Mouse (Mus musculus): ENCODE data around the gene Sparc. TPM values are rescaled to one million over a fixed set of nuclear protein-coding genes. Genes with fewer than 3 reads are reported as not detected.

The Sparc gene
- total and polyA plus RNA-seq, 2 experiments from 2014 or later: 356 to 794 TPM

DNA sequence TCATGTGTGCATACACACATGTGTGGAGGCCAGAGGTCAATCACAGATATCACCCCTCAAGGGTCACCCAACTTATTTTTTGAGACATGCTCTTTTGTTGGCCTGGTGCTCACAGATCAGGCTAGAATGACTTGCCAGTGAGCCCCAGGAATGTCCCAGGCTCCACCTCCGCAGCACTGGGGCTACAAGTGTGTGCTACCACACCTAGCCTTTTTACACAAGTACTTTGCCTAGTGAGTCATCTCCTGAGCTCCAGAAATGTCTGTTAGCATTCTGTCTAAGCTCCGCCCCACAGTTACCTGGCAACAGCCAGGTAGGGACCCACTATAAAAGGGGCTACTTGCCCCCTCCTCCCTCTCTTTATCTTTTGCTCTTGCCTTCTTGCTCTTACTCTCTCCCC is 22.1 kb downstream of the Sparc start:
- WGBS: 98% methylated on average over 2 of the region's 2 CpGs

DNA sequence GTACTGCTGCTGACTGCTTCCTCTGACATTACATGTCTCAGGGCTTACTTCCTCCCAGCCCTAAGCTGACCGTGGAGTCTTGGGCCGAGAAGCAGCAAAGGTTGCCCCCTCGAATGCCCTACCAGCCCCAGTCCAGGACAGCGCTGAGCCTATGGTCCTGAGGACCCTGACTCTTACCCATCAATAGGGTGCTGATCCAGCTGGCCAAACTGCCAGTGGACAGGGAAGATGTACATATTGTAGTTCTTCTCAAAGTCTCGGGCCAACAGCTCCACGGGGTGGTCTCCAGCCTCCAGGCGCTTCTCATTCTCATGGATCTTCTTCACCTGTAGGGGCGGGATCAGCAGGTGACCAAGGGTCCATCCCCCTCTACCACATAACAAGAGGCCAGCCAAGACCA is 24.6 kb downstream of the Sparc start:
- 90% methylated on average over 8 of the region's 8 CpGs for WGBS
- Histone ChIP-seq H3K9me3 (ENCODE audit: low read length) (no peaks in the 10 kb centered on the region), H3K9ac (replicated peaks; ENCODE audit: low read length) (no peak overlapping the region), H3K27me3 (ENCODE audit: insufficient read depth, low read length) (no peaks in the 10 kb centered on the region), H3K36me3 (ENCODE audit: insufficient read depth, low read length) (no peaks in the 10 kb centered on the region), H3K4me3 (ENCODE audit: low read length) (no peak overlapping the region), H3K4me2 (ENCODE audit: low read depth, low read length) (no peak overlapping the region), H3K27ac (no peak overlapping the region), H3K4me1 (ENCODE audit: insufficient read depth, low read length) (no peaks in the 10 kb centered on the region)
- DNase-seq (ENCODE audit: low spot score) (no peak), ATAC-seq (no peak)
- TF ChIP-seq CTCF (IDR thresholded peaks at IDR 0.05; ENCODE audit: low read depth): no peak

More for the DNA sequence above, 22.1 kb downstream of the Sparc start:
- Histone ChIP-seq H3K27ac (no peak overlapping the region), H3K9ac (replicated peaks; ENCODE audit: low read length) (no peak overlapping the region), H3K36me3 (ENCODE audit: insufficient read depth, low read length) (no peaks in the 10 kb centered on the region), H3K4me2 (ENCODE audit: low read depth, low read length) (no peak overlapping the region), H3K9me3 (ENCODE audit: low read length) (no peaks in the 10 kb centered on the region), H3K4me3 (ENCODE audit: low read length) (no peak overlapping the region), H3K27me3 (ENCODE audit: insufficient read depth, low read length) (no peaks in the 10 kb centered on the region), H3K4me1 (ENCODE audit: insufficient read depth, low read length) (no peaks in the 10 kb centered on the region)
- ATAC-seq: no peak
- DNase-seq (ENCODE audit: low spot score): no peak
- no peak for TF ChIP-seq CTCF (IDR thresholded peaks at IDR 0.05; ENCODE audit: low read depth)

DNA sequence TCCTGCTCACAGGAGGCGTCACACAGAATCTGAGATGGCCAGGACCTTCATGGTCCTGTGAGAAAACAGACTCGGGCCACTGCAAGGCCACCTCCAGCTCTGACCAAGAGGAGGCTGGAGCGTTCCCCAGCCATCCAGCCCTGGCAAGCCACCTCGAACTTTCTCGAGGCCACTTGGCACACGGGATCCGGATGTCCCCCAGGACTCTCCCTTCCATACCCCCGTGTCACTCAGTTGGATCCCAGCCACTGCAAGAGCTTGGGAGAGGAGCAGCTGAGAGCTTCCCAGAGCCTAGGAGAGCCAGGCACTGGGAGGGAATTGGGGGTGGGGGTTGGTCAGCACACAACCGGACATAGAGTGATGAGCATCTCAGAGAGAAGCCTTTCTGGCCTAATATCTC is 25.5 kb downstream of the Sparc start:
- Histone ChIP-seq H3K27me3 (ENCODE audit: insufficient read depth, low read length) (no peaks in the 10 kb centered on the region), H3K27ac (no peak overlapping the region), H3K4me3 (ENCODE audit: low read length) (no peak overlapping the region), H3K4me2 (ENCODE audit: low read depth, low read length) (no peak overlapping the region), H3K9ac (replicated peaks; ENCODE audit: low read length) (no peak overlapping the region), H3K36me3 (ENCODE audit: insufficient read depth, low read length) (no peaks in the 10 kb centered on the region), H3K4me1 (ENCODE audit: insufficient read depth, low read length) (no peaks in the 10 kb centered on the region), H3K9me3 (ENCODE audit: low read length) (no peaks in the 10 kb centered on the region)
- 78% methylated on average over 9 of the region's 9 CpGs for WGBS
- DNase-seq (ENCODE audit: low spot score) (peak; percentile 39), ATAC-seq (peak; percentile 61; the same call in 1 of the 2 replicates)
- no peak for TF ChIP-seq CTCF (IDR thresholded peaks at IDR 0.05; ENCODE audit: low read depth)

DNA sequence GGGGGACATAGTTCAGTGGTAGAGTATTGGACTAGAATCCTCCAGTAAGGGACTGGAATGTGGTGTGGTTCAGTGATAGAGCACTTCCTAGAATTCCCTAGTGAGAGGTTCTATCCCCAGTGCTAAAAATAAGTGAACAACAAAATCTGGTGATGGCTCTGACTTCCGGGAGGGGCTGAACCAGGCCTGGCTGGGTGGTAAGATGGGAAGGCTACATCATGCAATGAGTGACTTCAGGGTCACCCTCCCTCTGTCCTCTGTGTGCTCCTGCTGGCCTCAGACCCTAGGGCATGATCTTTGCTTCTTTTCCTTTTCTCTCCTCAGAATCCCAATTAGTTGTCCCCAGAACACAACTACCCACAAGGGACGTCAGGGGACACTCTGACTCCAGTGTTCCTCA is 25.9 kb downstream of the Sparc start:
- DNase-seq (ENCODE audit: low spot score) (no peak), ATAC-seq (no peak; the same call in 1 of the 2 replicates)
- no peak overlapping the region for H3K27ac ChIP-seq
- H3K36me3 ChIP-seq (ENCODE audit: insufficient read depth, low read length): no peaks in the 10 kb centered on the region
- 78% methylated on average over 2 of the region's 2 CpGs for WGBS
- H3K9me3 ChIP-seq (ENCODE audit: low read length): no peaks in the 10 kb centered on the region
- H3K4me1 ChIP-seq (ENCODE audit: insufficient read depth, low read length): no peaks in the 10 kb centered on the region
- H3K4me3 ChIP-seq (ENCODE audit: low read length): no peak overlapping the region
- no peaks in the 10 kb centered on the region for H3K27me3 ChIP-seq (ENCODE audit: insufficient read depth, low read length)
- TF ChIP-seq CTCF (IDR thresholded peaks at IDR 0.05; ENCODE audit: low read depth): no peak
- H3K4me2 ChIP-seq (ENCODE audit: low read depth, low read length): no peak overlapping the region
- no peak overlapping the region for H3K9ac ChIP-seq (replicated peaks; ENCODE audit: low read length)

DNA sequence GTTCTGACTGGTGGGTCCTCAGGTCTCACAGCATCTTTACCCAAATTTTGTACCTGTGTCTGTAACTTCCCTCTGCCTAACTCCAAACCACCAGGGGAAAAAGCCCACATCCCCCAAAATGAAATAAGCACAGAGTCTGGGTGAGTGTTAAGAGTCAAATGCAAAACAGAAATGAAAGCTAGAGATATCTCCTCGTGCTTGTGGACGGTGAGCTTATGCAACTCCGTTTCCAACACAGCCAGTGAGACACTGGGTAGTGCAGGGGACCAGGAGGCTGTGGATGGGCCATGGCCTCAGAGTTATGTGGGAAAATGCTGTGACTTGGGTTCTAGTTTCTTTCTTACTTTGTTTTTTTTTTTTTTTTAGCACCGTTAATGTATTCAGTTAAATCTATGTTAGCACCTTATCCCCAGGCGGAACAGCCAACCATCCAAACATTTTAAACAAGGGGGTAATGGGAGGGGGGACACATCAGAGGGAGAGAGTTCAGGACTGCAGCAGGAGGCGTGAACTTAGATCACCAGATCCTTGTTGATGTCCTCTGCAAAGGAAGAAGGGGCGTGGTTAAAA is 27.8 kb downstream of the Sparc start:
- H3K27ac ChIP-seq: no peak overlapping the region
- H3K9ac ChIP-seq (replicated peaks; ENCODE audit: low read length): no peak overlapping the region
- no peak overlapping the region for H3K4me2 ChIP-seq (ENCODE audit: low read depth, low read length)
- TF ChIP-seq CTCF (IDR thresholded peaks at IDR 0.05; ENCODE audit: low read depth): no peak
- no peak overlapping the region for H3K4me3 ChIP-seq (ENCODE audit: low read length)
- DNase-seq (ENCODE audit: low spot score) (no peak), ATAC-seq (no peak)
- no peaks in the 10 kb centered on the region for H3K9me3 ChIP-seq (ENCODE audit: low read length)
- H3K4me1 ChIP-seq (ENCODE audit: insufficient read depth, low read length): no peaks in the 10 kb centered on the region
- no peaks in the 10 kb centered on the region for H3K36me3 ChIP-seq (ENCODE audit: insufficient read depth, low read length)
- H3K27me3 ChIP-seq (ENCODE audit: insufficient read depth, low read length): no peaks in the 10 kb centered on the region
- 89% methylated on average over 7 of the region's 7 CpGs for WGBS

DNA sequence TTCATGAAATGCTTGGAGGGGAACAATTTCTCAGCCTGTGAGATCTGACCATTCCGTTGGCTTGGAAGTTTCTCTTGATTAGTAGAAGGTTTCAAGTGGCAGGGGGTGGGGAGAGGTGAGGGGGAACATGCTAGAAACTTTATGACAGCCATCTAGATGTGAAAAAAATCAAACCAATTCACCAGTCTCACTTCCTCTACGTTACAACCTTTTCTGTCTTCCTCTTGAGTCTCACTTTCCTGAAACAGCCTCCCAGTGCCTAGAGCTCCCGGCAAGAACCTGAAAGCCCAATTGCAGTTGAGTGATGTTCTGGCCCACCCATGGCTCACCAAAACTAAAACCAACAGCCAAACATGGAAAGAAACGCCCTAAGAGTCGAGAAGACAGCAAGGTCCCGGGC is 28.4 kb downstream of the Sparc start:
- Histone ChIP-seq H3K4me3 (ENCODE audit: low read length) (no peak overlapping the region), H3K27ac (no peak overlapping the region), H3K4me1 (ENCODE audit: insufficient read depth, low read length) (no peaks in the 10 kb centered on the region), H3K9me3 (ENCODE audit: low read length) (no peaks in the 10 kb centered on the region), H3K4me2 (ENCODE audit: low read depth, low read length) (no peak overlapping the region), H3K9ac (replicated peaks; ENCODE audit: low read length) (no peak overlapping the region), H3K27me3 (ENCODE audit: insufficient read depth, low read length) (no peaks in the 10 kb centered on the region), H3K36me3 (ENCODE audit: insufficient read depth, low read length) (no peaks in the 10 kb centered on the region)
- ATAC-seq (no peak), DNase-seq (ENCODE audit: low spot score) (no peak)
- no peak for TF ChIP-seq CTCF (IDR thresholded peaks at IDR 0.05; ENCODE audit: low read depth)
- 80% methylated on average over 6 of the region's 6 CpGs for WGBS

DNA sequence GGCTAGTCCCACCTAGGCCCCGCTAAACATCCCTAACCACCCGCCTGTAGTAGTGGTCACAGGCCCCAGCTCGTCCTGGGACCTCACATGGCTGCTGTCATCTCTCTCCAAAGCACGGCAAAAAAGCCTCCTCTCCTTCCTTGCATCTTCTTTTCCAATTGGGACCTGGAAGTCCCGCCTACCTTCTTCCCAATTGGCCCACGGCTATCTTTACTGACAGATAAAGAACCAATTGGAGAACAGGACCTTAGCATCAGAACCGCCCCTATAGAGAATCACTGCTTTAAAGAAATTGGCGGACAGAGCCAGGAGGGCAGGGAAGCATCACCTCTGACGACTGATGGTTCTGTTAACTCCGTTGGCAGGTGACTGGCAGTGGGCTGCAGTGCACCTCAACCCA is 30.5 kb downstream of the Sparc start:
- Histone ChIP-seq H3K36me3 (ENCODE audit: insufficient read depth, low read length) (no peaks in the 10 kb centered on the region), H3K4me3 (ENCODE audit: low read length) (no peak overlapping the region), H3K9ac (replicated peaks; ENCODE audit: low read length) (no peak overlapping the region), H3K27me3 (ENCODE audit: insufficient read depth, low read length) (no peaks in the 10 kb centered on the region), H3K9me3 (ENCODE audit: low read length) (no peaks in the 10 kb centered on the region), H3K4me1 (ENCODE audit: insufficient read depth, low read length) (no peaks in the 10 kb centered on the region), H3K4me2 (ENCODE audit: low read depth, low read length) (0 out of 2 replicates have a peak overlapping the region, but pooled peaks have one; percentile 1), H3K27ac (no peak overlapping the region)
- no peak for TF ChIP-seq CTCF (IDR thresholded peaks at IDR 0.05; ENCODE audit: low read depth)
- peak; percentile 55; the same call in 1 of the 2 replicates for ATAC-seq
- peak; percentile 33 for DNase-seq (ENCODE audit: low spot score)
- WGBS: 22% methylated on average over 10 of the region's 10 CpGs
